Comparison of ENCODE assay signal across 13 mouse cellular contexts in the genomic region with DNA sequence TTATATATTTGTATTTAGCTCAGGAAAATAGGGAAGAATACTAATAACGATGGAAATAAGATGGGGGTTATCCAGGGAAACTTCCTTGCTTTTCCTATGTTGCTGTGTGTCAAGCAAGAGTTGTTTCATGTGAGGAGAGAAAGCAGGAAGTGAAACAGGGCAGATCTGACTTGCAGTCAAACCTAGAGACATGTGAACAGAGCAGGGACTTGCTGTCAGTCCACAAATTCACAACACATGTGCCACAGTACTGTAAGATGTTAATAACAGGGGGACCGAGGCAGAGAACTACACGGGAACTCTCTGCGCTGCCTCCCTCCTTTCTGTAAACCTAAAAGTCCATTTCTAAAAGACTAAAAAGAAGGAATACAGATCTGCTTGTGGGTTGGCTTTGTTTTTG.
A peak's percentile ranks its signal among the peaks of the same experiment; 100 is the strongest.
DNase-seq lines count a peak whose midpoint lies in the region; ATAC-seq and TF ChIP-seq lines count a peak whose summit lies in the region.
"Had no signal": no experiment of that assay in that cellular context is flagged by ENCODE, and none has a peak within 500 bp of the region (broad histone marks: within the 10 kb centered on the region; RNA-seq: fewer than 3 reads in every experiment).

No protein-coding gene starts in this region.

- no peak for TF ChIP-seq RAD21 in CH12.LX (IDR thresholded peaks at IDR 0.05; ENCODE audit: low read depth, low read length)

- H3K27me3 ChIP-seq in heart, embryonic 16.5 days (ENCODE audit: control insufficient read depth, insufficient read depth, low read length) = no peaks in the 10 kb centered on the region
- H3K27me3 ChIP-seq in CH12.LX (replicated peaks) = no peaks in the 10 kb centered on the region
- H3K27me3 ChIP-seq in hindbrain, embryonic 13.5 days = no peaks in the 10 kb centered on the region
- H3K27me3 ChIP-seq: hindbrain, embryonic 15.5 days; stomach, embryonic 15.5 days had no signal

- WGBS in heart, embryonic 16.5 days = 74% methylated on average over 4 of the region's 4 CpGs
- 67% methylated on average over 4 of the region's 4 CpGs for WGBS in hindbrain, embryonic 13.5 days

- H3K9ac ChIP-seq in heart, embryonic 16.5 days (ENCODE audit: low read length) = no peak overlapping the region
- H3K9ac ChIP-seq in CH12.LX (ENCODE audit: insufficient read depth, low read depth) = no peak overlapping the region
- H3K9ac ChIP-seq in hindbrain, embryonic 13.5 days = no peak overlapping the region
- H3K9ac ChIP-seq: hindbrain, embryonic 15.5 days; stomach, embryonic 15.5 days had no signal

- no peak for ATAC-seq in heart, embryonic 16.5 days (replicated peaks; ENCODE audit: extremely low read depth, insufficient read depth, low FRiP score)
- no peak for ATAC-seq in hindbrain, embryonic 13.5 days (ENCODE audit: low FRiP score)
- no peak for ATAC-seq in CD4-positive, CD25-positive, alpha-beta regulatory T cell, adult 4 months
- ATAC-seq: lung, postnatal 0 days had no signal

- TF ChIP-seq POLR2A in CH12.LX (IDR thresholded peaks at IDR 0.05; ENCODE audit: low read depth, low read length) = no peak

- no peaks in the 10 kb centered on the region for H3K36me3 ChIP-seq in heart, embryonic 16.5 days (ENCODE audit: control insufficient read depth, insufficient read depth)
- no peaks in the 10 kb centered on the region for H3K36me3 ChIP-seq in CH12.LX (replicated peaks in 1 of 2; ENCODE audit: control insufficient read depth in 1 of 2, insufficient read depth in 1 of 2, low read length in 1 of 2)
- no peaks in the 10 kb centered on the region for H3K36me3 ChIP-seq in hindbrain, embryonic 13.5 days
- H3K36me3 ChIP-seq: hindbrain, embryonic 15.5 days; stomach, embryonic 15.5 days had no signal

- intact Hi-C loops in heart, postnatal 10 days (cut with DNase I) = no loop called here

- dilution Hi-C loops in CH12.LX (cut with MboI; ENCODE audit: extremely low pct_ligation_motif_present, extremely low pct_unique_long_range_greater_than_20kb, low sequenced_read_pairs) = no loop called here

- no peak for DNase-seq in heart, postnatal 10 days
- DNase-seq in 3T3-L1 (ENCODE audit: low read depth, low spot score) = peak; percentile 53
- peak; percentile 78 for DNase-seq in CH12.LX (ENCODE audit: extremely low read depth)
- no peak for DNase-seq in gastrocnemius, postnatal 4 days (ENCODE audit: low spot score in 2 of 2)
- DNase-seq: adrenal gland, postnatal 25 days; cerebellum, adult 11 months; kidney, postnatal 36 days had no signal

- no peaks in the 10 kb centered on the region for H3K79me2 ChIP-seq in CH12.LX (replicated peaks; ENCODE audit: control insufficient read depth, extremely low read depth, insufficient read depth, poor library complexity, severe bottlenecking)

- TF ChIP-seq CTCF in CH12.LX (conservative IDR thresholded peaks at IDR 0.05 in 1 of 2, IDR thresholded peaks at IDR 0.05 in 1 of 2; ENCODE audit: low read depth in 2 of 2, low read length in 2 of 2) = no peak

- peaks cover 14% of the 10 kb centered on the region for H3K4me1 ChIP-seq in heart, embryonic 16.5 days (ENCODE audit: control insufficient read depth, insufficient read depth, low read length)
- peaks cover 7 to 22% of the 10 kb centered on the region in 2 experiments for H3K4me1 ChIP-seq in CH12.LX (ENCODE audit: control insufficient read depth in 1 of 2, insufficient read depth in 2 of 2)
- peaks cover 40% of the 10 kb centered on the region for H3K4me1 ChIP-seq in hindbrain, embryonic 13.5 days (replicated peaks)

- no peaks in the 10 kb centered on the region for H3K9me3 ChIP-seq in heart, embryonic 16.5 days (replicated peaks; ENCODE audit: control insufficient read depth, low read length)
- no peaks in the 10 kb centered on the region for H3K9me3 ChIP-seq in CH12.LX (replicated peaks; ENCODE audit: low read length)
- no peaks in the 10 kb centered on the region for H3K9me3 ChIP-seq in hindbrain, embryonic 13.5 days
- H3K9me3 ChIP-seq: hindbrain, embryonic 15.5 days; stomach, embryonic 15.5 days had no signal

- H3K4me2 ChIP-seq in heart, embryonic 16.5 days (ENCODE audit: low read depth, low read length) = no peak overlapping the region
- peak overlapping the region; percentile 71 for H3K4me2 ChIP-seq in CH12.LX (ENCODE audit: insufficient read depth, low read depth, poor library complexity, severe bottlenecking)
- no peak overlapping the region for H3K4me2 ChIP-seq in hindbrain, embryonic 13.5 days
- H3K4me2 ChIP-seq: hindbrain, embryonic 15.5 days; stomach, embryonic 15.5 days had no signal

- in situ Hi-C loops in CH12.LX (cut with MboI; ENCODE audit: low pct_ligation_motif_present, low pct_unique_long_range_greater_than_20kb, low sequenced_read_pairs) = no loop called here

- peak; percentile 98 for TF ChIP-seq EP300 in CH12.LX (IDR thresholded peaks at IDR 0.05; ENCODE audit: low read length)

- no peak overlapping the region for H3K4me3 ChIP-seq in heart, embryonic 16.5 days (ENCODE audit: low read length)
- no peak overlapping the region for H3K4me3 ChIP-seq in CH12.LX (replicated peaks in 1 of 3; ENCODE audit: low read depth in 2 of 3, low read length in 2 of 3, poor library complexity in 1 of 3)
- no peak overlapping the region for H3K4me3 ChIP-seq in hindbrain, embryonic 13.5 days
- H3K4me3 ChIP-seq: hindbrain, embryonic 15.5 days; stomach, embryonic 15.5 days had no signal

- 0 out of 2 replicates have a peak overlapping the region, but pooled peaks have one; percentile 24 for H3K27ac ChIP-seq in heart, embryonic 16.5 days (ENCODE audit: low read length)
- no peak overlapping the region for H3K27ac ChIP-seq in CH12.LX (ENCODE audit: insufficient read depth, low read depth)
- H3K27ac ChIP-seq in hindbrain, embryonic 13.5 days = peak overlapping the region; percentile 71
- H3K27ac ChIP-seq: hindbrain, embryonic 15.5 days; stomach, embryonic 15.5 days had no signal

TF ChIP-seq in CH12.LX, 34 proteins besides CTCF, POLR2A, EP300 and RAD21:
- TF ChIP-seq UBTF (IDR thresholded peaks at IDR 0.05; ENCODE audit: low read depth, low read length) = no peak
- no peak for TF ChIP-seq PAX5 (IDR thresholded peaks at IDR 0.05; ENCODE audit: low read length)
- peak; percentile 95 for TF ChIP-seq RCOR1 (conservative IDR thresholded peaks at IDR 0.05; ENCODE audit: low read depth, low read length)
- TF ChIP-seq MXI1 (IDR thresholded peaks at IDR 0.05; ENCODE audit: low read depth, low read length) = peak; percentile 94
- TF ChIP-seq E2F4 (IDR thresholded peaks at IDR 0.05; ENCODE audit: insufficient replicate concordance, low read depth, low read length) = no peak
- TF ChIP-seq SIN3A (IDR thresholded peaks at IDR 0.05; ENCODE audit: low read length) = peak; percentile 84
- 0 out of 2 replicates have a peak, but pooled peaks have one; percentile 36 for TF ChIP-seq ZNF384 (IDR thresholded peaks at IDR 0.05; ENCODE audit: low read depth, low read length)
- TF ChIP-seq MAZ (IDR thresholded peaks at IDR 0.05; ENCODE audit: low read depth, low read length) = 0 out of 2 replicates have a peak, but pooled peaks have one; percentile 23
- TF ChIP-seq JUN (IDR thresholded peaks at IDR 0.05; ENCODE audit: insufficient read depth, low read depth, low read length) = peak; percentile 48; the same call in 1 of the 2 replicates
- TF ChIP-seq ELF1 (IDR thresholded peaks at IDR 0.05; ENCODE audit: low read depth, low read length) = peak; percentile 65
- TF ChIP-seq MAFK (IDR thresholded peaks at IDR 0.05; ENCODE audit: insufficient replicate concordance, low read length) = peak; percentile 2; the same call in 1 of the 2 replicates
- peak; percentile 92 for TF ChIP-seq MAX (IDR thresholded peaks at IDR 0.05; ENCODE audit: low read length)
- peak; percentile 65 for TF ChIP-seq CHD2 (IDR thresholded peaks at IDR 0.05; ENCODE audit: low read length)
- TF ChIP-seq ETS1 (conservative IDR thresholded peaks at IDR 0.05; ENCODE audit: low read depth, low read length) = peak; percentile 79
- 0 out of 2 replicates have a peak, but pooled peaks have one; percentile 21 for TF ChIP-seq KAT2A (IDR thresholded peaks at IDR 0.05; ENCODE audit: insufficient replicate concordance, low read length)
- peak; percentile 70 for TF ChIP-seq MEF2A (IDR thresholded peaks at IDR 0.05; ENCODE audit: borderline replicate concordance, low read depth, low read length)
- TF ChIP-seq MYC (IDR thresholded peaks at IDR 0.05; ENCODE audit: low read depth, low read length) = peak; percentile 97
- peak; percentile 94 for TF ChIP-seq BHLHE40 (IDR thresholded peaks at IDR 0.05; ENCODE audit: low read depth, low read length)
- TF ChIP-seq NELFE (IDR thresholded peaks at IDR 0.05; ENCODE audit: low read depth, low read length) = no peak
- TF ChIP-seq USF1 (IDR thresholded peaks at IDR 0.05; ENCODE audit: low read depth, low read length) = no peak
- TF ChIP-seq TCF12 (IDR thresholded peaks at IDR 0.05; ENCODE audit: low read depth, low read length) = 0 out of 2 replicates have a peak, but pooled peaks have one; percentile 43
- TF ChIP-seq IRF4 (IDR thresholded peaks at IDR 0.05; ENCODE audit: low read depth, low read length) = peak; percentile 98
- TF ChIP-seq JUND (conservative IDR thresholded peaks at IDR 0.05; ENCODE audit: low read depth, low read length) = peak; percentile 80
- no peak for TF ChIP-seq CHD1 (IDR thresholded peaks at IDR 0.05; ENCODE audit: low read depth, low read length)
- no peak for TF ChIP-seq POLR2AphosphoS2 (IDR thresholded peaks at IDR 0.05; ENCODE audit: low read depth, low read length)

Comparison
In these comparisons a context has a peak if more than half of its experiments do, and no peak if none do; other contexts are left out.
1. DNase-seq: peak in 3T3-L1 (single experiment) and CH12.LX (single experiment); none in heart, postnatal 10 days (0 of 2) and gastrocnemius, postnatal 4 days (0 of 2).